Mouse (Mus musculus): ENCODE data around the gene Clcf1. TPM values are rescaled to one million over a fixed set of nuclear protein-coding genes. Genes with fewer than 3 reads are reported as not detected.

The Clcf1 gene
- polyA plus RNA-seq, 1 experiment from 2014 or later = 4.7 TPM

DNA sequence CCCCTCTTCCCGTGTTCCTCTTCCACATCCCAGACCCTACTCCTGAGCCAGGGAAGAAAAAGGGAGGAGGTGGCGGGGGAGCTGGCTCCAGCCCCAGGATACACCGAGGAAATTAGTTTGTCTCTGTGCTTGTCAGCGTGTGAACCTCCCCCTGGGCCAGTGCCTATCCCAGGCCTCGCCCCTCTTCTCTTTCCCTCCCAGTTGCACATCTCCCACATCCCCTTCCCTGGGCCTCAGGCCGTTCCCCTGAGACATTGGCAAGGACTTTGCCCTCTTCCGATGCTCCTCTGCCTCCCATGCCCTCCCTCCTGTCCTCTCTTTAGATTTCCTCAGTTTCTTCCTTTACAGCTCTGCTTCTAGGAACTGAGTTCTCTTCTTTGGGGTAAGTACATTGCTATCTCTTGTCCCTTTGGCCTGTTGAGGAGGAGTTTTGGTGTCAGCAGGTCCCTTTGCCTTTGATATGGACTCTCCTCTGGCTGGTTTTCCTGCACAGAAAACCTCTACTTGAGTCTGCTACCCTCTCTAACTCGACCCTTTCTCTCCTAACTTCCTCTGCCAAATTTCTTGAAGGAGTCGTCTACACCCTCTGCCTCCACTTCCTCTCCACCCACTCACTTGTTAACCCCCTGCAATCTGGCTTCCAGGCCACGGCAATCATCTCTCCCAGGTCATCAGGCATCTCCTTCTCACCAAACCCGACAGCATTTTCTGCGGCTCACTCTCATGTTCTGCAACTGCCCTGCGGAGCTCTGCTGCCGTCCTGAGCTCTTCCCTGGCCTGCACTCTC is 7.1 kb downstream of the Clcf1 start:
- H3K9me3 ChIP-seq = no peaks in the 10 kb centered on the region
- no peaks in the 10 kb centered on the region for H3K27me3 ChIP-seq
- 25% methylated on average over 14 of the region's 14 CpGs for WGBS
- peak overlapping the region; percentile 25 for H3K4me2 ChIP-seq
- no peaks in the 10 kb centered on the region for H3K36me3 ChIP-seq
- H3K4me3 ChIP-seq = no peak overlapping the region
- no peak overlapping the region; the same call in 1 of the 2 replicates for H3K9ac ChIP-seq
- peaks cover 52% of the 10 kb centered on the region for H3K4me1 ChIP-seq
- ATAC-seq (ENCODE audit: borderline replicate concordance, extremely low read depth, low FRiP score, low TSS enrichment) = peak; percentile 32; the same call in 1 of the 2 replicates
- peak overlapping the region; percentile 58 for H3K27ac ChIP-seq

- Histone ChIP-seq H3K9me3 (no peaks in the 10 kb centered on the region), H3K4me1 (peaks cover 43% of the 10 kb centered on the region), H3K4me2 (no peak overlapping the region), H3K9ac (no peak overlapping the region), H3K27me3 (no peaks in the 10 kb centered on the region), H3K36me3 (no peaks in the 10 kb centered on the region), H3K4me3 (no peak overlapping the region), H3K27ac (0 out of 2 replicates have a peak overlapping the region, but pooled peaks have one; percentile 58)
- WGBS = 55% methylated on average over 11 of the region's 11 CpGs
- no peak for ATAC-seq (ENCODE audit: borderline replicate concordance, extremely low read depth, low FRiP score, low TSS enrichment)
Measured at GRCm38 (mm10) chr19:4222165-4222564, 8.1 kb downstream of the Clcf1 start.

- Histone ChIP-seq H3K4me3 (no peak overlapping the region), H3K36me3 (no peaks in the 10 kb centered on the region), H3K9me3 (no peaks in the 10 kb centered on the region), H3K9ac (no peak overlapping the region), H3K4me1 (peaks cover 26% of the 10 kb centered on the region), H3K27ac (no peak overlapping the region), H3K4me2 (no peak overlapping the region), H3K27me3 (peaks cover 14% of the 10 kb centered on the region; the same call in 1 of the 2 replicates)
- 83% methylated on average over 7 of the region's 7 CpGs for WGBS
- ATAC-seq (ENCODE audit: borderline replicate concordance, extremely low read depth, low FRiP score, low TSS enrichment) = no peak
Measured at GRCm38 (mm10) chr19:4226779-4227178, 12.7 kb downstream of the Clcf1 start.

DNA sequence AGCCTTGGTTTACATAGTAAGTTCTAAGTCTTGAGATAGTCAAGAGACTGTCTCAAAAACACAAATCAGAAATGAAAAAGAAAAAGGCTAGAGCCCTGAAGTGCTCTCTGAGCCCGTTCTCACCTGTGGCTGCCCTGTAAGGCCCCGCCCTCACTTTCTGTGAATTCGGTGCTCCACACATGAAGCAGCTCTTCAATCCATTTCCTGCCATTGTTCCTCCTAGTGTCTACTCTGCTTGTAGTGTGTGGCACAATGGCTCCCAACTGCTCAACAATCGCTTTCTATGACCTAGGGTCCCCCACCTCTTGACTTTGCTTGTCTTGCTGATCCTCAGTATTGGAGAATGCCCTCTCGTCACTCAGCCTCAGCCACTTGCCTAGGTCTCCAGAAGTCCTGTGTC is 13.4 kb downstream of the Clcf1 start:
- no peak overlapping the region for H3K4me3 ChIP-seq
- 57% methylated on average over 5 of the region's 5 CpGs for WGBS
- H3K36me3 ChIP-seq = no peaks in the 10 kb centered on the region
- no peaks in the 10 kb centered on the region for H3K9me3 ChIP-seq
- peaks cover 23% of the 10 kb centered on the region for H3K4me1 ChIP-seq
- H3K4me2 ChIP-seq = no peak overlapping the region
- H3K27ac ChIP-seq = 0 out of 2 replicates have a peak overlapping the region, but pooled peaks have one; percentile 18
- no peak overlapping the region for H3K9ac ChIP-seq
- no peak for ATAC-seq (ENCODE audit: borderline replicate concordance, extremely low read depth, low FRiP score, low TSS enrichment)
- peaks cover 14% of the 10 kb centered on the region; the same call in 1 of the 2 replicates for H3K27me3 ChIP-seq

DNA sequence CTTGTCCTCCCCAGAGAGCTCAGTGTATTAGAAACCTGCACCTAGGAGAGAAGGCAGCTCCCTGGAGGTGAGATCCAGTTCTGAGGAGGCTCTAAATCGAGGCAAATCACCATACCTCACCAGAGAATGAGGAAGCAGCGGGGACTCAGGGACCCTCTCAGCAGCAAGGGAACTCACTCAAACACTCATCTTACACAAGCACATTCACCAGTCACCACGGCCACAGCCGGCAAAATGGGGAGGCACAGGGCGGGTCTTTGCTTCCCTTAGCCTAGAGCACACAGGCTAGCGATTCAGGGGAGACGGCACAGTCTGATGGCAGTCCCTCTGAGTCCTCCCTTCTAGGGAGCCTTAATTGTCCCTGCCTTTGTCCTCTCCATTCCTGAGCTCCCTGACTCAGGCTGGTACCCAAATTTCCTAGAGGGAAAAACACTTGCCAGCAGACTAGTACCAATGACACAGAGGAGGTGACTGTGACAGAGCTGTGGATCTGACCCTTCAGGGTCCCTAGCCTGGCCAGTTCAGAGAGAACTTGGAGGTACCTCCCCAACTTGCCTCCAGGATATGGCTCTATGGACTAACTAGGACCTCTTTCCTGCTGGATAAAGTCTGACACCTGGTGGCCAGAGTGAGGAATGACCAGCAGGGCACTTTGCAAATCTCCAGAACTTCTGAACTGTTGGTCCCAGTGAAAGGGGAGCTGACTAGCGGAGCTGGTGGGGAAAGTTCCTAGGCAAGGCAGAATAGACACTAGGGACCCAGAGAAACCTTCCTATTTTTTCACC is 14.0 kb downstream of the Clcf1 start:
- 9% methylated on average over 8 of the region's 8 CpGs for WGBS
- no peaks in the 10 kb centered on the region for H3K36me3 ChIP-seq
- H3K4me2 ChIP-seq = no peak overlapping the region
- H3K27me3 ChIP-seq = peaks cover 14% of the 10 kb centered on the region; the same call in 1 of the 2 replicates
- no peak overlapping the region for H3K9ac ChIP-seq
- H3K27ac ChIP-seq = 0 out of 2 replicates have a peak overlapping the region, but pooled peaks have one; percentile 18
- H3K4me1 ChIP-seq = peaks cover 25% of the 10 kb centered on the region
- no peak overlapping the region for H3K4me3 ChIP-seq
- no peaks in the 10 kb centered on the region for H3K9me3 ChIP-seq
- ATAC-seq (ENCODE audit: borderline replicate concordance, extremely low read depth, low FRiP score, low TSS enrichment) = no peak

DNA sequence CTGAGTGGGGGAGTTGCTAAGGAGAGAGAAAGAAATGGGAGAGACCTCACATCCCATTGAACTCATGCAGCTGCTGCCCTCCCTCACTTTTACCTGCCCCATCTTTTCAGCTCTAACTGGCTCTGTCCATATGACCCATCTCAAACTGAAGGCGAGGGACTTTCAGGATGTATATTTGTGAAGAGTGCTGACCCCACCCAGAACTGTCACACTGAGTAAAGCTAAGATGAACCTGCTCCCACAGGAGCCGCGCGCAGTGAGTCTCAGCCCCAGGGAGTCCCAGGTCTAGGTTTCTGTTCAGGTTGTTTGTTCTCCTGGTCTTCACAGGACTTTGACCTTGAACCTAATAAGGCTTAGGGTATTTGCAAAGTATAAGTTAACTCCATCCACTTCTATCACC is 14.9 kb downstream of the Clcf1 start:
- H3K36me3 ChIP-seq = no peaks in the 10 kb centered on the region
- H3K9ac ChIP-seq = no peak overlapping the region
- H3K4me3 ChIP-seq = no peak overlapping the region
- H3K27me3 ChIP-seq = peaks cover 14% of the 10 kb centered on the region; the same call in 1 of the 2 replicates
- 64% methylated on average over 4 of the region's 4 CpGs for whole genome bisulfite sequencing
- peaks cover 25% of the 10 kb centered on the region for H3K4me1 ChIP-seq
- no peak overlapping the region for H3K4me2 ChIP-seq
- H3K9me3 ChIP-seq = no peaks in the 10 kb centered on the region
- ATAC-seq (ENCODE audit: borderline replicate concordance, extremely low read depth, low FRiP score, low TSS enrichment) = no peak
- no peak overlapping the region for H3K27ac ChIP-seq

DNA sequence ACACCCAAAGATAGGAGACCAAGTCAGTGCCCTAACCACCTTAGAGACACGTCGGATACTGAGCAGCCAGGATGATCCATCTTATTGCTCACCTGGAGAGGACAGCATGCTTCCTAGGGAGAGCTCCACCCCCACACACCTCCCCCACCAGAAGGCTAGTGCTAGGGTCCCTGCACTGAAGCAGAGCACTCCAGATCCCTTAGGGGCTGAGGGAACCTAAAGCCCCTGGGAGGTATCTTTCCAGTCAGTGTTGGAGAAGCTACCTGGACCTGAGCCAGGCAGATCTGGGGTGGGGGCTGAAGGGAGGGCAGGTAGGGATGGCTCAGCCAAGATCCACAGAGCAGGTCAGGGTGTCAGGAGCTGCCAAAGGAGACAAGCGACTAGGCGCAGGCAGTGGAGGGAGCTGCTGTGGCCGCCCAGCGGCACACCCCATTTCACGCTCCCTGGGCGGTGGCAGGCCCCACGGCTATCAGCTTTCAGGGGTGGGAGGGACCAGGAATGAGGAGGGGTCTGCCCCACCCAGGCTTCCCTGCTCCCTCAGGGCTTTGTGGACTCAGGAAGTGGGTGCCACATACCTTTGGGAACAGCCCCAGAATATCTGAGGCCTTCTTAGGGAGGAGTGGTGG is 15.5 kb downstream of the Clcf1 start:
- H3K27ac ChIP-seq = no peak overlapping the region

GRCm38 (mm10) chr19:4230415-4230814 is 16.4 kb downstream of the Clcf1 start:
- no peak overlapping the region for H3K27ac ChIP-seq
- no peak overlapping the region for H3K9ac ChIP-seq
- peaks cover 25% of the 10 kb centered on the region for H3K4me1 ChIP-seq
- no peaks in the 10 kb centered on the region for H3K36me3 ChIP-seq
- ATAC-seq (ENCODE audit: borderline replicate concordance, extremely low read depth, low FRiP score, low TSS enrichment) = no peak
- 67% methylated on average over 8 of the region's 8 CpGs for WGBS
- no peaks in the 10 kb centered on the region for H3K9me3 ChIP-seq
- H3K4me3 ChIP-seq = no peak overlapping the region
- H3K27me3 ChIP-seq = peaks cover 14% of the 10 kb centered on the region; the same call in 1 of the 2 replicates
- H3K4me2 ChIP-seq = no peak overlapping the region

More for the DNA sequence above, 15.5 kb downstream of the Clcf1 start:
- H3K27me3 ChIP-seq = peaks cover 14% of the 10 kb centered on the region; the same call in 1 of the 2 replicates
- H3K4me2 ChIP-seq = no peak overlapping the region
- ATAC-seq (ENCODE audit: borderline replicate concordance, extremely low read depth, low FRiP score, low TSS enrichment) = no peak; the same call in 1 of the 2 replicates
- no peak overlapping the region for H3K4me3 ChIP-seq
- no peaks in the 10 kb centered on the region for H3K9me3 ChIP-seq
- 31% methylated on average over 9 of the region's 9 CpGs for WGBS
- peaks cover 25% of the 10 kb centered on the region for H3K4me1 ChIP-seq
- H3K36me3 ChIP-seq = no peaks in the 10 kb centered on the region
- no peak overlapping the region for H3K9ac ChIP-seq

- H3K27ac ChIP-seq = peak within 1 kb of the TSS; percentile 87
- peak; percentile 92 for ATAC-seq (ENCODE audit: borderline replicate concordance, extremely low read depth, low FRiP score, low TSS enrichment)
- H3K4me3 ChIP-seq = peak within 1 kb of the TSS; percentile 52
- peaks cover 14% of the 10 kb centered on the region; the same call in 1 of the 2 replicates for H3K27me3 ChIP-seq
- peak within 1 kb of the TSS; percentile 40 for H3K9ac ChIP-seq
- H3K36me3 ChIP-seq = no peaks in the 10 kb centered on the region
- H3K4me1 ChIP-seq = peaks cover 25% of the 10 kb centered on the region
- 10% methylated on average over 26 of the region's 26 CpGs for WGBS
- peak within 1 kb of the TSS; percentile 71 for H3K4me2 ChIP-seq
- H3K9me3 ChIP-seq = no peaks in the 10 kb centered on the region
Measured at GRCm38 (mm10) chr19:4231253-4232185, 17.5 kb downstream of the Clcf1 start, which contains the start of gene Pold4. Gene Pold4, plus strand, starts transcription at chr19:4231899.

DNA sequence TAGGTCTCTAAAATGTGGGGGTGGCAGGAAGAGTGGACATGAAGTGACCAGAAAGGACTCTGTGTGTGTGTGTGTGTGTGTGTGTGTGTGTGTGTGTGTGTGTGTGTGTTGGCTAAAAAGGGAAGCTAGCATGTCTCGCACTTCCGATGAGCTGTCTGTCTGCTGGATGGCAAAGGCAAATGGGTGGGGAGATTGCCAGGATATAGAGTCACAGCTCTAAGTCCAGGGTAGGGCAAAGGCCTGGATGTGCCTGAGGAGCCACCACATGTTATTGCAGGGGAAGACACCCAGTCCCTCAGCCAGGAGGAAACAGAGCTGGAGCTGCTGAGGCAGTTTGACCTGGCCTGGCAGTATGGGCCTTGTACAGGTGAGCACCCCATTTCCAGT is 18.1 kb downstream of the Clcf1 start:
- H3K27me3 ChIP-seq = peaks cover 14% of the 10 kb centered on the region; the same call in 1 of the 2 replicates
- peak overlapping the region; percentile 40 for H3K9ac ChIP-seq
- H3K36me3 ChIP-seq = no peaks in the 10 kb centered on the region
- H3K9me3 ChIP-seq = no peaks in the 10 kb centered on the region
- peaks cover 24% of the 10 kb centered on the region for H3K4me1 ChIP-seq
- H3K4me2 ChIP-seq = peak overlapping the region; percentile 71
- WGBS = 35% methylated on average over 2 of the region's 2 CpGs
- peak overlapping the region; percentile 87 for H3K27ac ChIP-seq
- ATAC-seq (ENCODE audit: borderline replicate concordance, extremely low read depth, low FRiP score, low TSS enrichment) = no peak
- peak overlapping the region; percentile 52 for H3K4me3 ChIP-seq
